Mouse (Mus musculus): ENCODE results near the gene Rnd2.
"Not testable (repeated sequence)": the region's sequence is repeated elsewhere in the genome, so short reads cannot be mapped to it uniquely, and the experiment has no call there.

The Rnd2 gene

GRCm38 (mm10) chr11:101470206-101470605, 5.4 kb downstream of the Rnd2 start:
- no peak for DNase-seq

GRCm38 (mm10) chr11:101471926-101472325, 7.1 kb downstream of the Rnd2 start:
- DNase-seq = peak; percentile 17

GRCm38 (mm10) chr11:101472336-101472735, 7.5 kb downstream of the Rnd2 start:
- DNase-seq = peak; percentile 44

- not testable (repeated sequence) for DNase-seq
Measured at GRCm38 (mm10) chr11:101473686-101474085, 8.9 kb downstream of the Rnd2 start.

GRCm38 (mm10) chr11:101474298-101474697, 9.5 kb downstream of the Rnd2 start:
- DNase-seq = peak; percentile 18

DNA sequence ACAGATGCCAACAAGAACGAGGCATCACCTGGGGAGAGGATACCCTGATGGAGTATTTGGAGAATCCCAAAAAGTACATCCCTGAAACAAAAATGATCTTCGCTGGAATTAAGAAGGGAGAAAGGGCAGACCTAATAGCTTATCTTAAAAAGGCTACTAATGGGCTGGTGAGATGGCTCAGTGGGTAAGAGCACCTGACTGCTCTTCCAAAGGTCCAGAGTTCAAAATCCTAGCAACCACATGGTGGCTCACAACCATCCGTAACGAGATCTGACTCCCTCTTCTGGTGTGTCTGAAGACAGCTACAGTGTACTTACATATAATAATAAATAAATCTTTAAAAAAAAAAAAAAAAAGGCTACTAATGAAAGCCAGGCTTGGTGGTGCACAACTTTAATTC, 11.6 kb downstream of the Rnd2 start:
- DNase-seq = not testable (repeated sequence)

- DNase-seq = peak; percentile 92
Measured at GRCm38 (mm10) chr11:101477194-101477551, 12.4 kb downstream of the Rnd2 start.

DNA sequence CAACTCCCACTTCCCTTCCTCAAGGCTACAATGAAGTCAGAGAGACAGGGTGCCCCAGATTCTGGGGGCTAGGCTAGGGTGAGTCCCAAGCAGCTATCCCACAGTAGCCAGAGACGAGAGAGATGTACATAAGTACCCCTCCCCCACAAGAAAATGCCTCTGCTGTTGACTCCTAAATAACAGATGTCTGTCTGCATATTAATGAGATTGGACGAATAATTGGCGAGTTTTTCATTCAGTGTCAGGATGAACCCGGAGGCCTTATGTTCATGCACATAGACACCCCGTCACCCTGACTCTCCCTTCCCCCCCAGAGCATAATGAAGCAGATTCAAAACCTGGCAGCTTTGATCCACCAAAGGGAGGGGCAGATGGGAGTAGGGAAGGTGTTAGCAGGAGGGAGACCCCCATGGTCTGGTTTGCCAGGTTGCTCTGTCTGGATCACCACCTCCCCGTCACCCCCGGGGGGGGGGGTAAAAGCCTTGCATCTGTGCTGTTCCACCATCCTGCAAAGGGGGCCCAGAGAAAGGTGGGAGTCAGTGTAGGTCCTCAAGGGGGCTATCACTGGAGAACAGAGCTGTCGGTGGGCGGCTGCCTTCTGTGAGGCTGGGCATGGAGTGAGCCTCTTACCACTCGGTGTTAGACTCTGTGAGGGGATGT, 12.9 kb downstream of the Rnd2 start:
- peak; percentile 94 for DNase-seq

DNA sequence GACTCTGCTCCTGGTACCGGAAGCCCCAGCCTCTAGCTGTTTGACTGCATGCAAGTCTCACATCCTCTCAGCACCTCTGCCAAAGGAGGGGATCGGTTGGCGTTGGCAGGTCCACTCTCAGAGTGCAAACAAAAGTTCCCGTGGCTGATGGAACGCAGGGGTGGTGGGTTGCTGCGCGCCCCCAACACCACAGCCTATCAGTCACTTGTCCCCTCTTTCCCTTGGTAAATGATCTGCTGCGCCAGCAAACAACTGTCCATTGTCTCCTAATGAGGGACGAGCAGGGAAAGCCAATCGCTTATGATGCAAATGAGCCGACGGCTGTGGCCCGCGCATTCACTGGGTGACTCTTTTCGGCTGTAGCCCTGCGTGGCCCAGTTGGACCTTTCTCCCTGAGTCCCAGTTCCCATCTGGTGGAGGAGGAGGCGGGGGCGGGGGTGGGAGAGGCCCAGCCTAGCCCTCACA, 14.4 kb downstream of the Rnd2 start:
- peak; percentile 97 for DNase-seq

GRCm38 (mm10) chr11:101480912-101481311, 16.1 kb downstream of the Rnd2 start:
- DNase-seq = no peak

GRCm38 (mm10) chr11:101483804-101484203, 19.0 kb downstream of the Rnd2 start:
- DNase-seq = no peak

GRCm38 (mm10) chr11:101484245-101484644, 19.4 kb downstream of the Rnd2 start:
- no peak for DNase-seq

DNA sequence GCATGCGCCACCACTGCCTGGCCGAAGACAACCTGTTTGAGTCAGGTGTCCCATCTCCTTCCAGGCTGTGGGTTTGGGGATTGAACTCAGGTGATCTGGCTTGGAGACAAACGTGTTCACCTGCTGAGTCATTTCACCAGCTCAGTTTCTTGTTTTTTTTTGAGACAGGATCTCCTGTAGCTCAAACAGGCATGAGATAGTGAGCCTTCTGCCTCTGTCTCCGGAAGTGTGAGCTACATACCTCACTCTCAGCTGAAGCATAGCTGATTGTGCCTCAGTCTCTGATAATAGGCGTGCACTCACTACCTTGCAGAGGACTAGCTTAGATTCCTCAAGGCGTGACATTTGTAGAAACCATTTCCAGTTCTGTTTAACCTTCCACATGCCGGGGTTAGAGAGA, 20.0 kb downstream of the Rnd2 start:
- no peak for DNase-seq

DNA sequence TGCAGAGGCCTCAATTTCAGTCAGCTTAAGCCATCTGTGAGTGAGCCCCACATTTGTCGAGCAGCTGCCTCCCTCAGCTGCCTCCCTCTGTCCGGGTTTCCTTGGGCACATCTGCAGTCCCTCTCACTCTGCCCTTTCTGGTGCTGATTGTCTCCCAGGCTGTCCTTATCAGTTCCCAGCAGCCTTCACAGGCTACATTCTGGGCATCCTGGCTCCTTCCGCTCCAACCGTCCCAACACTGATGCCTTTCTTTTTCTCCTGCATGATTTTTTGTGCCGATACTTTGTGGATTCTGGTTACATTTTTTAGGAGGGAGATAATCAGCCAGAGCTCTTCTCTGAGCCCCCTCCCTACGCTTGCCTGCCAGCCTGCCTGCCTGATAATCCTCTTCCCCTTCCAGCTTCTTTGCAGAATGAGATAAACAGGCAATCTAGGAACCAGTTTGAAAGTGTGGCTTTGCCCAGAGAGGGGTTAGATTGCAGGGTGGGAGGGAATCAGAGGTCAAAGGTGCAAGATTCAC, 20.8 kb downstream of the Rnd2 start:
- DNase-seq = peak; percentile 67

- DNase-seq = peak; percentile 24
Measured at GRCm38 (mm10) chr11:101486126-101486525, 21.3 kb downstream of the Rnd2 start.

- peak; percentile 68 for DNase-seq
Measured at GRCm38 (mm10) chr11:101506269-101506780, 41.5 kb downstream of the Rnd2 start.

DNA sequence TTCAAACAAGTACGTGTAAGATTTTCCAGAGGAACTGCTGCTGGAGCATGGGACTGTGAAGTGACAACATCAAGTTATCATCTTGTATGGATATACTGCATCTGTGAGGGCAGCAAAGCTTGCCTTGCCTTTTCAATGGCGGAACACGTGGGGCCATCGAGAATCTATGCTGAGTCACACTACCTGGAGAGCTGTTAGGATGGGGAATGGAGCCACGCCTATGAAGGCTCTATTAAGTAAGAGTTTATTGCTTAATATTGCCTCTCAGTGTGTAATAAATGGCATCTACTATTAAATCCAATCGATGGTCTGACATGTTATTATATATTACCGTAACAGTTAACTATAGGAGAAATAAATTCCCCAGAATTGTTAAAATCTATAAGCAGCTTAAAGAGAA, 42.3 kb downstream of the Rnd2 start:
- no peak for DNase-seq

GRCm38 (mm10) chr11:101518937-101519336, 54.1 kb downstream of the Rnd2 start:
- no peak for DNase-seq

GRCm38 (mm10) chr11:101519364-101519763, 54.6 kb downstream of the Rnd2 start:
- no peak for DNase-seq

Measured in retina, postnatal 1 day (tissue).